Mouse (Mus musculus) kidney, adult 2 months (tissue): Measurements from ENCODE around the gene Pde6g.

ENCODE experiments used
- CTCF ChIP-seq: fragments of 200-500 bp; conservative IDR thresholded peaks from 2 replicates; pipeline ENCODE4 v1.5.1; 2011; ENCODE audit warnings: low read depth, mild to moderate bottlenecking, control low read depth, low read length, moderate library complexity, mixed read lengths; ENCODE audit not compliant: insufficient read depth, insufficient read length
- POLR2A ChIP-seq: fragments of 200-500 bp; IDR thresholded peaks from one replicate; pipeline ENCODE4 v1.6.1; 2011; ENCODE audit warnings: low read depth, low read length, control low read depth

- TF ChIP-seq CTCF: no peak
- TF ChIP-seq POLR2A: peak; percentile 82
Measured at GRCm38 (mm10) chr11:120457772-120458751, 4.8 kb upstream of the Pde6g start, which contains the start of the genes Oxld1 and Ccdc137.
